Mouse (Mus musculus): ENCODE results near the gene Sik3.

GRCm38 (mm10) chr9:46155026-46155425, 142.4 kb downstream of the Sik3 start:
- no peak for TF ChIP-seq CTCF (IDR thresholded peaks at IDR 0.05; ENCODE audit: insufficient read depth, low read length)
- TF ChIP-seq POLR2A (IDR thresholded peaks at IDR 0.05; ENCODE audit: borderline replicate concordance, extremely low read depth, low read depth, low read length) = no peak

Data from lung, adult 2 months (tissue).